Mouse (Mus musculus) adrenal gland, postnatal 10 days (tissue): ENCODE measurements at regions not wholly inside any gene's neighbourhood (a gene's known extent, or its start where the extent isn't known, plus 50 kb on each side); places are given as distances from the start of the nearest gene placed in this dataset.
"Not testable (repeated sequence)": the region's sequence is repeated elsewhere in the genome, so short reads cannot be mapped to it uniquely, and the experiment has no call there.

ENCODE experiments used
- DNase-seq: peaks from one replicate; pipeline ENCODE4 v3.0.0; 2021; ENCODE audit warnings: mixed read lengths

GRCm38 (mm10) chr8:55347851-55348250, 393.2 kb downstream of the Gpm6a start:
- not testable (repeated sequence) for DNase-seq

GRCm38 (mm10) chr8:55359851-55360250, 405.2 kb downstream of the Gpm6a start:
- peak; percentile 3 for DNase-seq

GRCm38 (mm10) chr8:55367431-55367830, 412.8 kb downstream of the Gpm6a start:
- peak; percentile 2 for DNase-seq

GRCm38 (mm10) chr8:55397046-55397445, 442.4 kb downstream of the Gpm6a start:
- no peak for DNase-seq

GRCm38 (mm10) chr8:55398331-55398730, 443.7 kb downstream of the Gpm6a start:
- DNase-seq, result no peak

GRCm38 (mm10) chr8:55400412-55400811, 445.8 kb downstream of the Gpm6a start:
- no peak for DNase-seq

GRCm38 (mm10) chr8:55406903-55407302, 452.3 kb downstream of the Gpm6a start:
- not testable (repeated sequence) for DNase-seq
